Mouse (Mus musculus) brain, embryonic 14.5 days (tissue): Measurements from ENCODE around the gene Hspd1.

Experiments
- CTCF ChIP-seq: fragments of 200-500 bp; IDR thresholded peaks from 2 replicates; pipeline ENCODE4 v1.5.1; 2012; ENCODE audit warnings: inconsistent platforms, mild to moderate bottlenecking, moderate library complexity, borderline replicate concordance; ENCODE audit not compliant: insufficient read depth, insufficient read length; ENCODE audit errors: extremely low read depth
- POLR2A ChIP-seq: fragments of 200-500 bp; IDR thresholded peaks from 2 replicates; pipeline ENCODE4 v1.6.1; 2012; ENCODE audit warnings: mild to moderate bottlenecking, inconsistent platforms, borderline replicate concordance; ENCODE audit not compliant: poor library complexity, insufficient read depth, insufficient read length, severe bottlenecking; ENCODE audit errors: extremely low read depth

GRCm38 (mm10) chr1:55109066-55109766, 21.2 kb upstream of the Hspd1 start:
- TF ChIP-seq POLR2A (no peak), CTCF (no peak)
